Mouse (Mus musculus): ENCODE data around the gene Adm. TPM values are rescaled to one million over a fixed set of nuclear protein-coding genes. Genes with fewer than 3 reads are reported as not detected.

Gene Adm
- polyA plus RNA-seq, 1 experiment from 2014 or later = 3.4 TPM

DNA sequence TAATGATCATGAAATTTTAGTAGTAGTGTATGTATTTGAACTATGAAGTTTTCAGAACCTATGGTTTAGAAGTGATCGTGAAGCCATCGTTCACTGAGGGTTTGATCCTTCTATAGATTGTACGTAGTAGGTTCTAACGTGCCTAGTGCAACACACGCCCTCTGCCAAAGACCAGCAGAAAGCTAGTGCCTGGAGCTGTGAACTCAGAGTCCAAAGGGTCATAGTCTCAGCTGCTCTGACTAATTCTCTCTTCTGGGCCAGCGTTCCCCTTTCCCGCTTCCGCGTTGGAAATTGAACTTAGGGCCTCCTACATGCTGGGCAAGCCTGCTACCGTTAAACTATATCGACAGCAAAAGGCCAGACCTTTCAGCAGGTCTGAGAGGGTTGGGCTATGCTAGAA, 11.7 kb upstream of the Adm start:
- TF ChIP-seq EP300 (IDR thresholded peaks at IDR 0.05; ENCODE audit: low read depth) = no peak
- no peak for TF ChIP-seq CTCF (IDR thresholded peaks at IDR 0.05; ENCODE audit: low read depth)
- H3K4me1 ChIP-seq (ENCODE audit: insufficient read depth) = peaks cover 20% of the 10 kb centered on the region
- H3K36me3 ChIP-seq (replicated peaks; ENCODE audit: insufficient read depth, low read length) = no peaks in the 10 kb centered on the region
- peaks cover 17% of the 10 kb centered on the region for H3K27me3 ChIP-seq (ENCODE audit: insufficient read depth, low read length)
- H3K9ac ChIP-seq (replicated peaks) = peak overlapping the region; percentile 89; the same call in 1 of the 2 replicates
- H3K4me2 ChIP-seq (ENCODE audit: low read depth, low read length) = peak overlapping the region; percentile 85
- ATAC-seq (peak; percentile 60), DNase-seq (peak; percentile 60)
- H3K4me3 ChIP-seq (ENCODE audit: low read depth, low read length) = peak overlapping the region; percentile 76; the same call in 1 of the 2 replicates
- 3% methylated on average over 11 of the region's 11 CpGs for WGBS (ENCODE audit: insufficient replicate concordance)
- no peaks in the 10 kb centered on the region for H3K9me3 ChIP-seq (ENCODE audit: low read length)
- H3K27ac ChIP-seq (ENCODE audit: low read depth) = peak overlapping the region; percentile 99

DNA sequence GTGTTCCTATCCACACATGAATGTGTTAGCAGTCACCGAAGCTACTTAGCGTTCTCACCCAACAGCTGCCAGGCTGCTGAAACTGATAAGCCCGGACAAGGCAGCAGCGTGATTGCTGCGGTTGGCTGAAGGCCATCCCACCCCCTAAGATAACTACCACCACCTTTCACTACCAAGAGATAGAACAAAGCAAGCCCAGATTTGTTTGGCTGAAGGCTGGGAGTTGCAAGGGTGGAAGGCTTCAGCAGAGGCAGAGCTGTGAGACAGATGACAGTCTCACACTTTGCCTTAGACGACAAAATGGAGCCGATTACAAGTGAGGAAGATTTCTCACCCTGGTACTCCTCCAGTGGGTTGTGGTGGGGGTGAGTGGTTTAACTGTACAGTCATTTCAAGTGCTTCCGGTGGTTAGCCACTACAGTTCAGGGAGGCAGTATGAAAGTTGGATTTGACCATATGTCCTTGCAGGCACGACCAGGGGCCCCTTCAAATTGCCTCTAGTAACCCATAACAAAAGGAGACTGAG, 8.3 kb upstream of the Adm start:
- Histone ChIP-seq H3K9ac (replicated peaks) (no peak overlapping the region), H3K9me3 (ENCODE audit: low read length) (no peaks in the 10 kb centered on the region), H3K4me3 (ENCODE audit: low read depth, low read length) (no peak overlapping the region), H3K4me2 (ENCODE audit: low read depth, low read length) (no peak overlapping the region), H3K36me3 (replicated peaks; ENCODE audit: insufficient read depth, low read length) (no peaks in the 10 kb centered on the region), H3K27me3 (ENCODE audit: insufficient read depth, low read length) (peaks cover 8% of the 10 kb centered on the region), H3K27ac (ENCODE audit: low read depth) (no peak overlapping the region), H3K4me1 (ENCODE audit: insufficient read depth) (peaks cover 8% of the 10 kb centered on the region)
- 14% methylated on average over 9 of the region's 9 CpGs for WGBS (ENCODE audit: insufficient replicate concordance)
- TF ChIP-seq CTCF (IDR thresholded peaks at IDR 0.05; ENCODE audit: low read depth) = no peak
- TF ChIP-seq EP300 (IDR thresholded peaks at IDR 0.05; ENCODE audit: low read depth) = no peak
- DNase-seq = no peak
- ATAC-seq = no peak

DNA sequence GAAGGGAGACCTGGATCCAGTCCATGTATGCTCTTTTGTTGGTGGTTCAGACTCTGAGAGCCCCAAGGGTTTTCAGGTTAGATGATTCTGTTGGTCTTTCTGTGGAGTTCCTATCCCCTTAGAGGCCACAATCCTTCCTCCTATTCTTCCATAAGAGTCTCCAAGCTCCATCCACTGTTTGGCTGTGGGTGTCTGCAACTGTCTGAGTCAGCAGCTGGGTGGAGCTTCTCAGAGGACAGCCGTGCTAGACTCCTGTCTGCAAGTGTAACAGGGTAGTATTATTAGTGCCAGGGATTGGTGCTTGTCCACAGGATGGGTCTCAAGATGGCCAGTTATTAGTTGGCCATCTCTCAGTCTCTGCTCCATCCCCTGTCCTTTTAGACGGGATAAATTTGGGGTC, 3.4 kb upstream of the Adm start:
- Histone ChIP-seq H3K9me3 (ENCODE audit: low read length) (no peaks in the 10 kb centered on the region), H3K9ac (replicated peaks) (no peak overlapping the region), H3K36me3 (replicated peaks; ENCODE audit: insufficient read depth, low read length) (no peaks in the 10 kb centered on the region), H3K27me3 (ENCODE audit: insufficient read depth, low read length) (peaks cover 37% of the 10 kb centered on the region), H3K4me3 (ENCODE audit: low read depth, low read length) (no peak overlapping the region), H3K27ac (ENCODE audit: low read depth) (no peak overlapping the region), H3K4me2 (ENCODE audit: low read depth, low read length) (no peak overlapping the region), H3K4me1 (ENCODE audit: insufficient read depth) (peaks cover 27% of the 10 kb centered on the region)
- TF ChIP-seq CTCF (IDR thresholded peaks at IDR 0.05; ENCODE audit: low read depth) (no peak), EP300 (IDR thresholded peaks at IDR 0.05; ENCODE audit: low read depth) (no peak)
- ATAC-seq (no peak), DNase-seq (no peak)
- WGBS (ENCODE audit: insufficient replicate concordance) = 43% methylated on average over 2 of the region's 2 CpGs

- H3K4me2 ChIP-seq (ENCODE audit: low read depth, low read length) = no peak overlapping the region
- ATAC-seq = no peak
- peaks cover 23% of the 10 kb centered on the region for H3K4me1 ChIP-seq (ENCODE audit: insufficient read depth)
- no peaks in the 10 kb centered on the region for H3K9me3 ChIP-seq (ENCODE audit: low read length)
- DNase-seq = no peak
- TF ChIP-seq CTCF (IDR thresholded peaks at IDR 0.05; ENCODE audit: low read depth) = no peak
- TF ChIP-seq EP300 (IDR thresholded peaks at IDR 0.05; ENCODE audit: low read depth) = no peak
- peaks cover 45% of the 10 kb centered on the region for H3K27me3 ChIP-seq (ENCODE audit: insufficient read depth, low read length)
- H3K27ac ChIP-seq (ENCODE audit: low read depth) = no peak overlapping the region
- H3K36me3 ChIP-seq (replicated peaks; ENCODE audit: insufficient read depth, low read length) = no peaks in the 10 kb centered on the region
- no peak overlapping the region for H3K9ac ChIP-seq (replicated peaks)
- 64% methylated on average over 13 of the region's 13 CpGs for WGBS (ENCODE audit: insufficient replicate concordance)
- no peak overlapping the region for H3K4me3 ChIP-seq (ENCODE audit: low read depth, low read length)
These were observed 2.5 kb upstream of the Adm start for GRCm38 (mm10) chr7:110624961-110625360.

GRCm38 (mm10) chr7:110625489-110625888, 2.0 kb upstream of the Adm start:
- H3K4me3 ChIP-seq (ENCODE audit: low read depth, low read length) = peak overlapping the region; percentile 54; the same call in 1 of the 2 replicates
- no peak overlapping the region; the same call in 1 of the 2 replicates for H3K9ac ChIP-seq (replicated peaks)
- peaks cover 23% of the 10 kb centered on the region for H3K4me1 ChIP-seq (ENCODE audit: insufficient read depth)
- TF ChIP-seq CTCF (IDR thresholded peaks at IDR 0.05; ENCODE audit: low read depth) = no peak
- no peaks in the 10 kb centered on the region for H3K9me3 ChIP-seq (ENCODE audit: low read length)
- no peak for DNase-seq
- 49% methylated on average over 10 of the region's 10 CpGs for WGBS (ENCODE audit: insufficient replicate concordance)
- peaks cover 49% of the 10 kb centered on the region for H3K27me3 ChIP-seq (ENCODE audit: insufficient read depth, low read length)
- H3K27ac ChIP-seq (ENCODE audit: low read depth) = no peak overlapping the region
- no peaks in the 10 kb centered on the region for H3K36me3 ChIP-seq (replicated peaks; ENCODE audit: insufficient read depth, low read length)
- peak overlapping the region; percentile 77 for H3K4me2 ChIP-seq (ENCODE audit: low read depth, low read length)
- 0 out of 2 replicates have a peak, but pooled peaks have one; percentile 4 for ATAC-seq

GRCm38 (mm10) chr7:110626186-110627098, 1.0 kb upstream of the Adm start:
- TF ChIP-seq CTCF (IDR thresholded peaks at IDR 0.05; ENCODE audit: low read depth) = no peak
- no peak for TF ChIP-seq EP300 (IDR thresholded peaks at IDR 0.05; ENCODE audit: low read depth)
- peak overlapping the region; percentile 54 for H3K4me3 ChIP-seq (ENCODE audit: low read depth, low read length)
- no peaks in the 10 kb centered on the region for H3K36me3 ChIP-seq (replicated peaks; ENCODE audit: insufficient read depth, low read length)
- DNase-seq (no peak), ATAC-seq (no peak)
- no peaks in the 10 kb centered on the region for H3K9me3 ChIP-seq (ENCODE audit: low read length)
- H3K27me3 ChIP-seq (ENCODE audit: insufficient read depth, low read length) = peaks cover 58% of the 10 kb centered on the region
- peaks cover 25% of the 10 kb centered on the region for H3K4me1 ChIP-seq (ENCODE audit: insufficient read depth)
- H3K27ac ChIP-seq (ENCODE audit: low read depth) = no peak overlapping the region
- WGBS (ENCODE audit: insufficient replicate concordance) = 6% methylated on average over 28 of the region's 28 CpGs
- peak overlapping the region; percentile 77 for H3K4me2 ChIP-seq (ENCODE audit: low read depth, low read length)
- no peak overlapping the region; the same call in 1 of the 2 replicates for H3K9ac ChIP-seq (replicated peaks)
